Mouse (Mus musculus) midbrain, embryonic 13.5 days (tissue): ENCODE measurements around the gene Hoxa3. TPM values are rescaled to one million over a fixed set of nuclear protein-coding genes. Genes with fewer than 3 reads are reported as not detected.

Experiments used
- ATAC-seq: fragments of 200-750 bp; cut with Nextera tagmentation; 2 replicates; pipeline ENCODE4 v1.8.0; 2017; ENCODE audit warnings: mild to moderate bottlenecking, moderate TSS enrichment, moderate library complexity
- H3K27ac ChIP-seq: fragments of 300-500 bp; sonication (generic); 2 replicates; pipeline ENCODE4 v1.5.1; 2015; ENCODE audit warnings: inconsistent platforms, mild to moderate bottlenecking, moderate library complexity
- H3K27me3 ChIP-seq: fragments of 300-500 bp; sonication (generic); 2 replicates; pipeline ENCODE4 v1.6.1; 2015; ENCODE audit warnings: mild to moderate bottlenecking, inconsistent platforms
- H3K36me3 ChIP-seq: fragments of 300-500 bp; sonication (generic); 2 replicates; pipeline ENCODE4 v1.6.1; 2015; ENCODE audit warnings: mild to moderate bottlenecking, inconsistent platforms
- H3K4me1 ChIP-seq: fragments of 300-500 bp; sonication (generic); replicated peaks from 2 replicates; pipeline ENCODE4 v1.6.1; 2015; ENCODE audit warnings: inconsistent platforms
- H3K4me2 ChIP-seq: fragments of 300-500 bp; sonication (generic); replicated peaks from 2 replicates; pipeline ENCODE4 v1.6.1; 2015; ENCODE audit warnings: moderate library complexity, mild to moderate bottlenecking, inconsistent platforms
- H3K4me3 ChIP-seq: fragments of 300-500 bp; sonication (generic); replicated peaks from 2 replicates; pipeline ENCODE4 v1.5.1; 2015; ENCODE audit warnings: mild to moderate bottlenecking, inconsistent platforms
- H3K9ac ChIP-seq: fragments of 300-500 bp; sonication (generic); replicated peaks from 2 replicates; pipeline ENCODE4 v1.6.1; 2015; ENCODE audit warnings: mild to moderate bottlenecking, inconsistent platforms
- H3K9me3 ChIP-seq: fragments of 300-500 bp; sonication (generic); 2 replicates; pipeline ENCODE4 v1.6.1; 2016; ENCODE audit warnings: mild to moderate bottlenecking, inconsistent platforms
- WGBS: fragments of 180-500 bp; shearing (Covaris S2); methylation state at CpG from one replicate; pipeline ENCODE4 v1.1.7; 2015; 5-methylcytosine and 5-hydroxymethylcytosine counted together
- polyA plus RNA-seq: library from polyadenylated mRNA; unstranded; fragments of >200 nt; fragmentation: Nextera tagmentation; extraction: Ambion mirVana; gene quantifications from 2 replicates; pipeline ENCODE4 v1.2.1, GENCODE M21; 2015

Gene Hoxa3
- polyA plus RNA-seq, 1 experiment from 2014 or later: not detected

DNA sequence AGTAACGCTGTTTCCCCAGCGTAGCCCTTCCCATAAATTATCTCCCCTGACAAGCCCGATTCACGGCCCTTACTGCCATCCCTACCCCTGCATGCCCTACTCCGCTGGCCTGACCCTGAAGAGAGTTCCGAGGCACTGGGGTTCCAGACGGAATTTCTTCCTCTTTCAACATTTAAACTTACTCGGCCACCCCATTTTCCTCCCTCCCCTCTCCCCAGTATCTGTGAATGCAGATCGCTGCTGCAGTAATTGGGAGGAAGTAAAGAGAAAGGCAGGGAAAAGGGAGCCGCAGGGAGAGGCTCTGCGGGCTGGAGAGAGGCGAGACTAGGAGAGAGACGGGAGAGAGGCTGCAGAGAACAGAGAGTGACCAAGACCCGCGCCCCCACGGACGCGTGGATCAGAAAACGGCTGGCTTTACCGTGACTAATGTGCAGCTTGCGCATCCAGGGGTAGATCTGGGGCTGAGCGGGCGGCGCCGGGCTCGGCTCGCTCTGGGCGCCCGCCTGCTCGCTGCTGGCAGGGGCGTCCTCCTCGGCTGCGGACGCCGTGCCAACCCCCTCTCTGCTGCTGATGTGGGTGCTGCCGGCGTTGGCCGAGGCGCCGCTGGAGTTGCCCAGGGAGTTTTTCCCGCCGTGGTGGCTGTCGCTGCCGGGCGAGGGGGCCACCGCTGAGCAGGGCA is 9.6 kb downstream of the Hoxa3 start:
- no peak overlapping the region for H3K27ac ChIP-seq
- H3K27me3 ChIP-seq: peaks cover 100% of the 10 kb centered on the region
- WGBS: under 1% methylated on average over 43 of the region's 46 CpGs
- ATAC-seq: no peak
- peak overlapping the region; percentile 14; the same call in 1 of the 2 replicates for H3K4me3 ChIP-seq
- H3K4me2 ChIP-seq: peak overlapping the region; percentile 29
- no peaks in the 10 kb centered on the region for H3K9me3 ChIP-seq
- no peaks in the 10 kb centered on the region for H3K36me3 ChIP-seq
- no peak overlapping the region for H3K9ac ChIP-seq
- H3K4me1 ChIP-seq: peaks cover 12% of the 10 kb centered on the region

DNA sequence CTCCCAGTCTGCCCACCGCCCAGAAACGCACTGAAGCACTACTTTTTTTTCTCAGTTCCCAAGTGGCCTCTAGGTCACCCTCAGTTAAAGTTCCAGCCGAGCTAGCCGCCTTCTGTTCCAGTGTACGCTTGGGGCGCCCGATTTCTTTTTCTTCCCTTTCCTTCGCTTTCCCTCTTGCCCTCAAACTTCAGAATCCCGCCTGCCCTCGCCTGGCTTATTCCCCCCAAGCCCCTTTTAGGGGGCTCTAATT is 10.1 kb downstream of the Hoxa3 start:
- no peaks in the 10 kb centered on the region for H3K9me3 ChIP-seq

GRCm38 (mm10) chr6:52202362-52203120 is 10.6 kb downstream of the Hoxa3 start:
- Histone ChIP-seq H3K36me3 (no peaks in the 10 kb centered on the region), H3K9ac (no peak overlapping the region), H3K9me3 (no peaks in the 10 kb centered on the region), H3K27me3 (peaks cover 100% of the 10 kb centered on the region), H3K4me1 (peaks cover 10% of the 10 kb centered on the region), H3K4me2 (no peak overlapping the region), H3K4me3 (no peak overlapping the region), H3K27ac (no peak overlapping the region)
- ATAC-seq: no peak
- 1% methylated on average over 22 of the region's 22 CpGs for WGBS

More for the DNA sequence above, 10.1 kb downstream of the Hoxa3 start:
- Histone ChIP-seq H3K4me2 (no peak overlapping the region), H3K27me3 (peaks cover 100% of the 10 kb centered on the region), H3K9ac (no peak overlapping the region), H3K4me1 (peaks cover 10% of the 10 kb centered on the region), H3K36me3 (no peaks in the 10 kb centered on the region), H3K4me3 (no peak overlapping the region), H3K27ac (no peak overlapping the region)
- ATAC-seq: no peak
- WGBS: under 1% methylated on average over 10 of the region's 10 CpGs

DNA sequence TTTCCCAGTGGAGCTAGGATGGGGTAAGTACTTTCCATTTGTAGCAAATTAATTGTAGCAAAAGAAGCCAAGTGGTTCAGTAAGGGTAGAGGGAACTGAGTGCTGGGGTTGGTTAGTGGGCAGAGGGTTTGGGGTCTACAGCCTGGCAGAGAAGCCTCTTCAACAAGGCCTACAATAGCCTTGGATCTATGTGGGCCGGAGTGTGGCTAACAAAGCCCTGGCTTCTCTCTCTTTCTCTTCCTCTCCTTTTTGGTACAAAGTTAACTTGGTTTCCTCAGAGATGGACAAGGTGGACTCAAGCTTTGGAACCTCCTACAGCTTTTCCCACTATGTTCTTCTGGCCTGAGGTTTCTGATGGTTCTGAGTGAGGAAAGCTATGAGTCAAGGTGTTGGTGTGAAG is 11.9 kb downstream of the Hoxa3 start:
- Histone ChIP-seq H3K9me3 (no peaks in the 10 kb centered on the region), H3K27ac (no peak overlapping the region)
- WGBS: 24% methylated on average over 1 of the region's 1 CpGs

DNA sequence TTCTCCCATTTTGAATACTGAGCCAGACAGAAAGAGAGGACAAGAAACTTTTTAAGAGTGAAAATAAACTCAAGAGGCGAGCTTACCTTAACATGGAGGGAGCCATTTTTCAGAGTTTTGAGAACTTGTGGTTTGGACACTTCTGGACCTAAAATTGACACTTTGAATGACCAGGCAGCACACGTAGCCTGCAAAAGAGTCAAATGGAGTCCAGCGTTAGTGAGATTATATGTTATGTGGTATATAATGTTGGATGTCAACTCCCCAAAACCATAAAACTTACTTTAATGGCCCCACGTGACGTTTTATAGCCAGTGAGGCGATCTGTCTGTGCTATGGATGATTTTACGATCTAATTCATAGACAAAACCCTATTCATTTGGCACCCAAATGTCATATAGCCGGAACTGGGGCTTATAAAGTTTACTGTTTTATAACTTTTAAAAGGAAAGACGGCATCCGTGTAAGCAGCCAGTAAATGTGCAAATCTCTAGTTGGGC is 12.3 kb downstream of the Hoxa3 start:
- 6% methylated on average over 10 of the region's 10 CpGs for WGBS
- no peaks in the 10 kb centered on the region for H3K36me3 ChIP-seq
- no peaks in the 10 kb centered on the region for H3K9me3 ChIP-seq
- ATAC-seq: no peak
- no peak overlapping the region for H3K9ac ChIP-seq
- no peak overlapping the region for H3K27ac ChIP-seq
- H3K4me2 ChIP-seq: no peak overlapping the region
- peaks cover 10% of the 10 kb centered on the region for H3K4me1 ChIP-seq
- no peak overlapping the region for H3K4me3 ChIP-seq
- peaks cover 100% of the 10 kb centered on the region for H3K27me3 ChIP-seq

More for the DNA sequence above, 11.9 kb downstream of the Hoxa3 start:
- H3K36me3 ChIP-seq: no peaks in the 10 kb centered on the region
- H3K4me3 ChIP-seq: no peak overlapping the region
- no peak overlapping the region for H3K9ac ChIP-seq
- peaks cover 10% of the 10 kb centered on the region for H3K4me1 ChIP-seq
- no peak for ATAC-seq
- peaks cover 100% of the 10 kb centered on the region for H3K27me3 ChIP-seq
- no peak overlapping the region for H3K4me2 ChIP-seq

GRCm38 (mm10) chr6:52200073-52200750 is 12.9 kb downstream of the Hoxa3 start:
- ATAC-seq: no peak

GRCm38 (mm10) chr6:52197271-52197670 is 15.9 kb downstream of the Hoxa3 start:
- no peak overlapping the region for H3K27ac ChIP-seq
- under 1% methylated on average over 10 of the region's 10 CpGs for WGBS
- no peak overlapping the region for H3K4me3 ChIP-seq
- no peak for ATAC-seq
- H3K9ac ChIP-seq: no peak overlapping the region
- H3K4me1 ChIP-seq: no peaks in the 10 kb centered on the region
- H3K36me3 ChIP-seq: no peaks in the 10 kb centered on the region
- peaks cover 100% of the 10 kb centered on the region for H3K27me3 ChIP-seq
- no peaks in the 10 kb centered on the region for H3K9me3 ChIP-seq
- H3K4me2 ChIP-seq: no peak overlapping the region

More at GRCm38 (mm10) chr6:52200073-52200750, 12.9 kb downstream of the Hoxa3 start:
- no peak overlapping the region for H3K4me3 ChIP-seq
- H3K27me3 ChIP-seq: peaks cover 100% of the 10 kb centered on the region
- H3K9ac ChIP-seq: no peak overlapping the region
- no peaks in the 10 kb centered on the region for H3K9me3 ChIP-seq
- 2% methylated on average over 30 of the region's 30 CpGs for WGBS
- no peak overlapping the region for H3K27ac ChIP-seq
- H3K4me2 ChIP-seq: no peak overlapping the region
- no peaks in the 10 kb centered on the region for H3K36me3 ChIP-seq
- peaks cover 10% of the 10 kb centered on the region for H3K4me1 ChIP-seq

- Histone ChIP-seq H3K4me2 (no peak overlapping the region), H3K9ac (no peak overlapping the region), H3K4me3 (no peak overlapping the region), H3K27me3 (peaks cover 100% of the 10 kb centered on the region), H3K27ac (no peak overlapping the region), H3K9me3 (no peaks in the 10 kb centered on the region), H3K36me3 (no peaks in the 10 kb centered on the region), H3K4me1 (peaks cover 1% of the 10 kb centered on the region)
- no peak for ATAC-seq
- WGBS: 2% methylated on average over 9 of the region's 9 CpGs
Observed at GRCm38 (mm10) chr6:52196811-52197210, 16.3 kb downstream of the Hoxa3 start.

DNA sequence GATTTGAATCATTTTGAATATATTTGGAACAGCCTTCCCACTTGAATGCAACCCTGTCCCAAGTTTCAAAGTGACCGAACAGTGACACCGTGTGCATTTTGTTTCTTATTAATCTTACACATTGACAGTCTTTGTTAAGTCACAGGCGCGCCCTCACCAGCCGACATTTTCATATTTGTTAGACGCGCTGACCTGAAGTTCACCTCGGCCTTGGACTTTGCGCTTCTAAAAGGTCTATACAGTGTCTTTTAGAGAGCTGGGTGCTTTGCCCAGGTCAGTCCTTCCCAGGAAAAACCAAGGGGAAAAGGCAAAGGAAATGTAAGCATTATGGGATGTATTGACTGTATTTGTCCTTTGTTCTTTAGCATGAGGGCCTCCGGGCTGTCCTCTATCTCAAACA is 18.4 kb downstream of the Hoxa3 start:
- Histone ChIP-seq H3K4me1 (peaks cover 10% of the 10 kb centered on the region), H3K4me3 (no peak overlapping the region), H3K4me2 (no peak overlapping the region), H3K9ac (no peak overlapping the region), H3K27me3 (peaks cover 100% of the 10 kb centered on the region), H3K27ac (no peak overlapping the region), H3K9me3 (no peaks in the 10 kb centered on the region), H3K36me3 (no peaks in the 10 kb centered on the region)
- ATAC-seq: no peak
- WGBS: 3% methylated on average over 10 of the region's 10 CpGs

DNA sequence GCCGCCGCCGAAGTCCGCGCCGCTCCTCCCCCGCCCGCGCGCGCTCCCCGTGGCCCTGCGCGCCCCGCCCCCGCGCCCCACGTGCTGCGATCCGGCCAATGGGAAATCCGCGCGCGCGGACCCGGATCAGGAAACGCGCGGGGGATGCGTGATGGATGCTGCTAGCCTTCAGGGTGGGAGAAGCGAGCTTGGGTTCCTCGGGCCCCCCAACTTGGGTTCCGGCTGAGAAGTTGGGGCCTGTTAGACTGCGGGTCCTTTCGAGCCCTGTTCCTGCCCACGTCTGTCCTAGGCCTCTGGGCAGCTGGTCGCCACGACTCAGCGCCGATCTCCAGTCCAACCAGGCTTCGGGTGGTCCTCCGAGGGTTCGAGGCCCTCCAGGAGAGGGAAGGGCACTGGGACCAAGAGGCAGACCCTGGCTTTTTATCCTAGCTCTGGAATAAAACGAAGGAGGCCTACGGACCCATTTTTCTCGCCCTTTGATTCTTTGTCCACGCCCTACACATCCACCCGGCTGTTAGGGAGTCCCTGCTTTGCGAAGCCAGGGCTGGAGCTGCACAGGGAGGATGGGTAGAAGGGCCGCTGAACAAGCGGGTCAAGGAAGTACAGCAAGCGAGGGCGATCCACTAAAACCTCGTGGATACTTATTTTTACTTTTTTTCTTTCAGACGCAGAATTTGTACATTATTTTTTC is 21.1 kb downstream of the Hoxa3 start:
- H3K4me1 ChIP-seq: peaks cover 10% of the 10 kb centered on the region
- no peaks in the 10 kb centered on the region for H3K36me3 ChIP-seq
- H3K27me3 ChIP-seq: peaks cover 100% of the 10 kb centered on the region
- 1% methylated on average over 41 of the region's 55 CpGs for WGBS
- H3K9ac ChIP-seq: no peak overlapping the region
- H3K9me3 ChIP-seq: no peaks in the 10 kb centered on the region
- H3K27ac ChIP-seq: no peak overlapping the region
- peak overlapping the region; percentile 36 for H3K4me3 ChIP-seq
- no peak for ATAC-seq
- peak overlapping the region; percentile 54 for H3K4me2 ChIP-seq

DNA sequence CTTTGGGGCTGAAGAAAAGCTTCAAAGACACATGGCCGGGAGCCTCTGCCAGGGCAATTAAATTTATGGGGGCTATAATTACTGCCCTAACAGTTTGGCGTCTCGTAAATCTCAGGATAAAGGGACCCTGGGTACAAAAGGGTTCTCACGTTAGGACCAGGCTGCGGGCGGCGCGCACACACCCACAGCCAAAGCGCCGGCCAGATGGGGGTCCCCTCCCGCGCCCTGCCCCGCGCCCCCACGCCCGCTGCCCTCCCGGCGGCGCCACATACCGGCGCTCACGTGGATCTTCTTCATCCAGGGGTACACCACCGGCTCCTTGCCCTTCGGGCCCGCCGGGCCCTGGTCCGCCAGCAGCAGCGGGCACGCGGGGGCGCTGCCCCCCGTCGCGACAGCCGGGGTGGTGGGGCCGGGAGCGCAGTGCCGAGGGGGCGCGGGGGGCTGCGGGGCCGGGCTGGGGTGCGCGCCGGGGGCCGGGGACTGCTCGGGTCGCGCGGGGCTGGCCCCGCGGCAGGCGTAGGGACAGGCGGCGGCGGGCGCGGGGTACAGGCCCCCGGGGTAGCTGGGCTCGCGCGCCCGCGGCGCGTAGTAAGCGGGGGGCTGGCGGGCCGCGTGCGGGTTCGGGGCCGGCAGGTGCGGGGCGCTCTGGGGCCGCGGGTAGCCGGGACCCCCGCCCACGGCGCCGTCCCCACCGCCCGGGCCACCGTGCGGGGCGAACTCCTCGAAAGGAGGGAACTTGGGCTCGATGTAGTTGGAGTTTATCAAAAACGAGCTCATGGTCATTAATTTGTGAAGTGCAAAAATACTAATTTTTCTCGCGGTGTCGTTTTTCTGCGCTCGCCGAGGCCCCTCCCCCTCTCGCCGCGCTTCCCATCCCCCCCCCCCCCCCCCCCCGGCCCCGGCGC is 22.0 kb downstream of the Hoxa3 start, which contains the start of gene Hoxa4:
Gene Hoxa4 (minus strand): TSS at position 848 of the 905 bp plus-strand sequence.
- Histone ChIP-seq H3K36me3 (no peaks in the 10 kb centered on the region), H3K4me3 (peak within 1 kb of the TSS; percentile 36), H3K9ac (no peak within 1 kb of the TSS), H3K4me2 (peak within 1 kb of the TSS; percentile 54), H3K27me3 (peaks cover 100% of the 10 kb centered on the region), H3K27ac (no peak within 1 kb of the TSS), H3K9me3 (no peaks in the 10 kb centered on the region), H3K4me1 (peaks cover 10% of the 10 kb centered on the region)
- ATAC-seq: no peak
- WGBS: under 1% methylated on average over 67 of the region's 102 CpGs
